Mouse (Mus musculus): Measurements from ENCODE around the gene Elob.

Gene Elob

GRCm38 (mm10) chr17:23785561-23786471, 43.1 kb downstream of the Elob start, which contains the start of gene Flywch2:
Gene Flywch2, minus strand, starts transcription at chr17:23786081.
- in situ Hi-C loops (cut with MboI; ENCODE audit: low sequenced_read_pairs), result no loop called here

- in situ Hi-C loops (cut with MboI; ENCODE audit: low sequenced_read_pairs), result no loop called here
Observed at GRCm38 (mm10) chr17:23783352-23783751, 45.6 kb downstream of the Elob start.

GRCm38 (mm10) chr17:23778447-23778846, 50.5 kb downstream of the Elob start:
- in situ Hi-C loops (cut with MboI; ENCODE audit: low sequenced_read_pairs), result no loop called here

GRCm38 (mm10) chr17:23777141-23777540, 51.8 kb downstream of the Elob start:
- in situ Hi-C loops (cut with MboI; ENCODE audit: low sequenced_read_pairs), result no loop called here

- in situ Hi-C loops (cut with MboI; ENCODE audit: low sequenced_read_pairs), result no loop called here
Observed at GRCm38 (mm10) chr17:23776216-23776615, 52.7 kb downstream of the Elob start.
